ENCODE assay signal across 9 mouse cellular contexts in the genomic region with DNA sequence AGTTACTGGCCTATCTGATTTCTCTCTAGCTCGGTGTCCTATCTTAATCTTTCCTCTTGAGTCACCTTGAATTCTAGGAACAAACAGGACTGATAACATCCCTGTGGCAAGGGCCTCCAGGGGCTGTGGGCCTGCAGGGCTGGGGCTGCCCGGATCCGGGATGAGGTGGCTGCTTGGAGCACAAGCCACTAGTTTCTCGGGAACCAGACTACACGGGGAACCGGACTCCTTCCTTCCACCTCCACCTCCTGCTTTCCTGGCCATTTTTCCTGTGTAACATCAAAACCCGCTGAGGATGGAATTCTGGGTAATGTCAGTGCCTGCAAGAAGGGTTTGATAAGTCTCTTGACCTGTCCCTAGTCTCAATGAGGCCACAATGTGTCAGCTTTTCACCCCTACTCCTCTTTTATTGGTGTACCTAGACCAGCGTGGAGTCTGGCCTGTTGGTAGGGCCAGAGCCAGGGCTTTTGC. TPM values are rescaled to one million over a fixed set of nuclear protein-coding genes. Genes with fewer than 3 reads are reported as not detected.
DNase-seq lines count a peak whose midpoint lies in the region; ATAC-seq and TF ChIP-seq lines count a peak whose summit lies in the region.
"Had no signal": no experiment of that assay in that cellular context is flagged by ENCODE, and none has a peak within 500 bp of the region (broad histone marks: within the 10 kb centered on the region; RNA-seq: fewer than 3 reads in every experiment).

No protein-coding gene starts in this region.

- DNase-seq in cerebellum, postnatal 36 days: peak; percentile 22 to 31
- DNase-seq in cerebellum, adult 8-10 months: no peak
- DNase-seq in forebrain, postnatal 0 days: no peak
- DNase-seq in kidney, postnatal 36 days: peak; percentile 34 to 48
- no peak for DNase-seq in Muller cell, postnatal 12 days (ENCODE audit: inconsistent ontology term)
- no peak for DNase-seq in thymus, postnatal 14 days

- peaks cover 15% of the 10 kb centered on the region for H3K4me1 ChIP-seq in forebrain, postnatal 0 days (ENCODE audit: insufficient read depth)
- H3K4me1 ChIP-seq in neural tube, embryonic 15.5 days: peaks cover 36% of the 10 kb centered on the region

- peaks cover 3% of the 10 kb centered on the region for H3K36me3 ChIP-seq in C2C12 (ENCODE audit: control insufficient read depth, insufficient read depth)
- H3K36me3 ChIP-seq in forebrain, postnatal 0 days (ENCODE audit: insufficient read depth): no peaks in the 10 kb centered on the region
- no peaks in the 10 kb centered on the region for H3K36me3 ChIP-seq in neural tube, embryonic 15.5 days

- ATAC-seq in forebrain, postnatal 0 days: no peak
- ATAC-seq in neural tube, embryonic 15.5 days (ENCODE audit: low FRiP score): no peak

- peak overlapping the region; percentile 16; the same call in 1 of the 2 replicates for H3K27ac ChIP-seq in forebrain, postnatal 0 days (ENCODE audit: low read depth, low read length)
- H3K27ac ChIP-seq in neural tube, embryonic 15.5 days (replicated peaks): peak overlapping the region; percentile 67

- TF ChIP-seq CTCF in C2C12 (IDR thresholded peaks at IDR 0.05; ENCODE audit: control insufficient read depth, insufficient read depth, insufficient read length): no peak
- TF ChIP-seq CTCF in forebrain, postnatal 0 days (IDR thresholded peaks at IDR 0.05; ENCODE audit: low read depth): no peak

- no peak overlapping the region for H3K4me3 ChIP-seq in C2C12 (ENCODE audit: insufficient read depth, poor library complexity, severe bottlenecking)
- 0 out of 2 replicates have a peak overlapping the region, but pooled peaks have one; percentile 1 for H3K4me3 ChIP-seq in forebrain, postnatal 0 days (ENCODE audit: low read depth, low read length)
- H3K4me3 ChIP-seq in neural tube, embryonic 15.5 days (replicated peaks): peak overlapping the region; percentile 92

- H3K79me3 ChIP-seq in C2C12 (ENCODE audit: low read depth): peaks cover 34% of the 10 kb centered on the region

- 87% methylated on average over 8 of the region's 8 CpGs for WGBS in forebrain, postnatal 0 days
- WGBS in neural tube, embryonic 15.5 days: 66% methylated on average over 8 of the region's 8 CpGs

- peak overlapping the region; percentile 59 for H3K4me2 ChIP-seq in forebrain, postnatal 0 days (ENCODE audit: low read depth)
- H3K4me2 ChIP-seq in neural tube, embryonic 15.5 days: peak overlapping the region; percentile 64

- H3K79me2 ChIP-seq in C2C12 (ENCODE audit: control insufficient read depth, insufficient read depth): peaks cover 44% of the 10 kb centered on the region

- no peaks in the 10 kb centered on the region for H3K27me3 ChIP-seq in C2C12 (ENCODE audit: control insufficient read depth, insufficient read depth, insufficient read length)
- no peaks in the 10 kb centered on the region for H3K27me3 ChIP-seq in forebrain, postnatal 0 days (ENCODE audit: insufficient read depth, low read length)
- no peaks in the 10 kb centered on the region for H3K27me3 ChIP-seq in neural tube, embryonic 15.5 days (replicated peaks)
- H3K27me3 ChIP-seq: CH12.LX had no signal

- no peak overlapping the region; the same call in 1 of the 2 replicates for H3K9ac ChIP-seq in forebrain, postnatal 0 days
- H3K9ac ChIP-seq in neural tube, embryonic 15.5 days (replicated peaks): 0 out of 2 replicates have a peak overlapping the region, but pooled peaks have one; percentile 20

- H3K9me3 ChIP-seq in forebrain, postnatal 0 days (ENCODE audit: low read length): no peaks in the 10 kb centered on the region
- no peaks in the 10 kb centered on the region for H3K9me3 ChIP-seq in neural tube, embryonic 15.5 days (replicated peaks)

- peak overlapping the region; percentile 18 for H3ac ChIP-seq in C2C12 (ENCODE audit: control insufficient read depth, insufficient read length, low read depth)

TF ChIP-seq in C2C12, 6 proteins besides CTCF, POLR2A, EP300 and RAD21:
- TF ChIP-seq CEBPB (IDR thresholded peaks at IDR 0.05; ENCODE audit: low read depth): no peak
- no peak for TF ChIP-seq FOSL1 (IDR thresholded peaks at IDR 0.05; ENCODE audit: insufficient read depth, low read length, poor library complexity, severe bottlenecking)
- no peak for TF ChIP-seq MYOG (IDR thresholded peaks at IDR 0.05; ENCODE audit: control insufficient read depth, extremely low read depth, insufficient read length)
- TF ChIP-seq MAX (IDR thresholded peaks at IDR 0.05): no peak
- no peak for TF ChIP-seq MYOD1 (IDR thresholded peaks at IDR 0.05; ENCODE audit: control insufficient read depth, insufficient read length, low read depth)
- TF ChIP-seq USF1 (IDR thresholded peaks at IDR 0.05; ENCODE audit: low read depth): no peak
TF ChIP-seq in C2C12: peak in this region for 0.

RNA-seq across cellular contexts. Expression of a gene that starts 3.6 kb away (rescaled TPM):
- polyA plus RNA-seq in C2C12 (2012; fragmentation: generic; extraction: Trizol): 3.9 TPM
- total RNA-seq in forebrain, postnatal 0 days (2014; rRNA removed): 17.4 and 36.7 TPM in 2 replicates
- polyA plus RNA-seq in forebrain, postnatal 0 days (2015; fragmentation: Nextera tagmentation; extraction: Ambion mirVana): 3.8 and 6.7 TPM in 2 replicates
- polyA plus RNA-seq in neural tube, embryonic 15.5 days (2015; fragmentation: Nextera tagmentation; extraction: Ambion mirVana): 6.6 and 8.3 TPM in 2 replicates

RNA-seq across cellular contexts. Expression of a gene that starts 35.8 kb away (rescaled TPM):
- polyA plus RNA-seq in C2C12 (2012; fragmentation: generic; extraction: Trizol): 46.8 TPM
- total RNA-seq in forebrain, postnatal 0 days (2014; rRNA removed): 46.2 and 63.4 TPM in 2 replicates
- 52.2 and 53.0 TPM in 2 replicates for polyA plus RNA-seq in forebrain, postnatal 0 days (2015; fragmentation: Nextera tagmentation; extraction: Ambion mirVana)
- polyA plus RNA-seq in neural tube, embryonic 15.5 days (2015; fragmentation: Nextera tagmentation; extraction: Ambion mirVana): 55.9 and 62.5 TPM in 2 replicates

RNA-seq across cellular contexts. Expression of a gene that starts 55.6 kb away (rescaled TPM):
- 0.01 TPM for polyA plus RNA-seq in C2C12 (2012; fragmentation: generic; extraction: Trizol)
- total RNA-seq in forebrain, postnatal 0 days (2014; rRNA removed): 0.14 TPM in 1 of 2 replicates, not detected in the other
- not detected in 2 replicates for polyA plus RNA-seq in forebrain, postnatal 0 days (2015; fragmentation: Nextera tagmentation; extraction: Ambion mirVana)
- not detected in 2 replicates for polyA plus RNA-seq in neural tube, embryonic 15.5 days (2015; fragmentation: Nextera tagmentation; extraction: Ambion mirVana)
- total RNA-seq: CH12.LX had no signal

Comparison
In these comparisons a context has a peak if more than half of its experiments do, and no peak if none do; other contexts are left out.
1. DNase-seq: peak in cerebellum, postnatal 36 days (2 of 2) and kidney, postnatal 36 days (2 of 2); none in cerebellum, adult 8-10 months (single experiment), forebrain, postnatal 0 days (single experiment), Muller cell, postnatal 12 days (single experiment) and thymus, postnatal 14 days (single experiment).